Mouse (Mus musculus): ENCODE data around the gene Pgap1. TPM values are rescaled to one million over a fixed set of nuclear protein-coding genes. Genes with fewer than 3 reads are reported as not detected.
A peak's percentile ranks its signal among the peaks of the same experiment; 100 is the strongest.

Pgap1 gene
- 1 to 10 TPM; 7.2 to 9.1 TPM for total RNA-seq (2021)
- long read RNA-seq, experiment 1, partial matches to known transcripts: 1 of 1 reads
- long read RNA-seq, experiment 1, other reads (novel, unspliced or antisense): 0 of 1 reads
- long read RNA-seq, experiment 2, partial matches to known transcripts: 0 of 1 reads
- long read RNA-seq, experiment 2, other reads (novel, unspliced or antisense): 1 of 1 reads

GRCm38 (mm10) chr1:54557301-54558229, at the start of gene Pgap1:
Gene Pgap1, minus strand, starts transcription at chr1:54557684.
- DNase-seq: peak; percentile 94

- no peak for DNase-seq
Measured at GRCm38 (mm10) chr1:54606936-54607335, 49.5 kb upstream of the Pgap1 start.

GRCm38 (mm10) chr1:54601692-54602091, 44.2 kb upstream of the Pgap1 start:
- DNase-seq: no peak

GRCm38 (mm10) chr1:54600275-54600674, 42.8 kb upstream of the Pgap1 start:
- no peak for DNase-seq

- DNase-seq: no peak
Measured at GRCm38 (mm10) chr1:54597594-54598217, 40.2 kb upstream of the Pgap1 start.

GRCm38 (mm10) chr1:54596151-54596550, 38.7 kb upstream of the Pgap1 start:
- DNase-seq: no peak

- peak; percentile 22 for DNase-seq
Measured at GRCm38 (mm10) chr1:54587076-54587475, 29.6 kb upstream of the Pgap1 start.

- DNase-seq: no peak
Measured at GRCm38 (mm10) chr1:54585971-54586555, 28.6 kb upstream of the Pgap1 start.

GRCm38 (mm10) chr1:54585278-54585846, 27.9 kb upstream of the Pgap1 start:
- no peak for DNase-seq

GRCm38 (mm10) chr1:54584588-54585277, 27.2 kb upstream of the Pgap1 start:
- no peak for DNase-seq

- no peak for DNase-seq
Measured at GRCm38 (mm10) chr1:54578358-54579184, 21.1 kb upstream of the Pgap1 start.

- no peak for DNase-seq
Measured at GRCm38 (mm10) chr1:54569102-54569501, 11.6 kb upstream of the Pgap1 start.

- DNase-seq: no peak
Measured at GRCm38 (mm10) chr1:54563923-54564322, 6.4 kb upstream of the Pgap1 start.

- no peak for DNase-seq
Measured at GRCm38 (mm10) chr1:54556586-54557221, 780 bp downstream of the Pgap1 start.

GRCm38 (mm10) chr1:54555364-54556140, 1.9 kb downstream of the Pgap1 start:
- DNase-seq: no peak

- no peak for DNase-seq
Measured at GRCm38 (mm10) chr1:54552621-54553020, 4.9 kb downstream of the Pgap1 start.

GRCm38 (mm10) chr1:54545200-54545599, 12.3 kb downstream of the Pgap1 start:
- DNase-seq: no peak

- no peak for DNase-seq
Measured at GRCm38 (mm10) chr1:54542920-54543319, 14.6 kb downstream of the Pgap1 start.

GRCm38 (mm10) chr1:54531170-54531569, 26.3 kb downstream of the Pgap1 start:
- no peak for DNase-seq
